Mouse (Mus musculus) myocyte (in vitro differentiated cells): ENCODE results near the gene Ldhd.

Experiments
- CEBPB ChIP-seq: IDR thresholded peaks from 2 replicates; pipeline ENCODE4 v1.6.1; 2011; ENCODE audit warnings: mild to moderate bottlenecking, moderate library complexity; ENCODE audit not compliant: poor library complexity, insufficient read depth, severe bottlenecking
- E2F4 ChIP-seq: IDR thresholded peaks from one replicate; pipeline ENCODE4 v1.6.1; 2011; ENCODE audit warnings: mild to moderate bottlenecking, control low read depth, moderate library complexity; ENCODE audit not compliant: insufficient read depth
- MAX ChIP-seq: IDR thresholded peaks from one replicate; pipeline ENCODE4 v1.6.1; 2011; ENCODE audit warnings: low read depth, mild to moderate bottlenecking, control low read depth
- MYOD1 ChIP-seq, 3 experiments: IDR thresholded peaks; one replicate each; pipeline ENCODE4 v1.6.1; 2011; ENCODE audit warnings: control low read depth in 2 of 3, low read depth in 2 of 3, mild to moderate bottlenecking in 2 of 3, moderate library complexity in 1 of 3; ENCODE audit not compliant: insufficient read length in 2 of 3, control insufficient read depth in 1 of 3
- POLR2A ChIP-seq: IDR thresholded peaks from one replicate; pipeline ENCODE4 v1.6.1; 2011; ENCODE audit warnings: low read depth, mild to moderate bottlenecking, control low read depth, moderate library complexity; ENCODE audit not compliant: insufficient read length
- POLR2AphosphoS2 ChIP-seq: IDR thresholded peaks from one replicate; pipeline ENCODE4 v1.6.1; 2011; ENCODE audit warnings: low read depth, control low read depth; ENCODE audit not compliant: insufficient read length
- REST ChIP-seq: IDR thresholded peaks from one replicate; pipeline ENCODE4 v1.6.1; 2011; ENCODE audit warnings: mild to moderate bottlenecking, control low read depth, moderate library complexity; ENCODE audit not compliant: insufficient read depth, insufficient read length
- TCF12 ChIP-seq: IDR thresholded peaks from one replicate; pipeline ENCODE4 v1.6.1; 2011; ENCODE audit warnings: mild to moderate bottlenecking, control low read depth; ENCODE audit not compliant: poor library complexity, insufficient read depth, severe bottlenecking
- TCF3 ChIP-seq: IDR thresholded peaks from one replicate; pipeline ENCODE4 v1.6.1; 2011; ENCODE audit warnings: low read depth, control low read depth; ENCODE audit not compliant: insufficient read length
- USF1 ChIP-seq: IDR thresholded peaks from one replicate; pipeline ENCODE4 v1.6.1; 2011; ENCODE audit warnings: low read depth, mild to moderate bottlenecking, control low read depth, moderate library complexity

DNA sequence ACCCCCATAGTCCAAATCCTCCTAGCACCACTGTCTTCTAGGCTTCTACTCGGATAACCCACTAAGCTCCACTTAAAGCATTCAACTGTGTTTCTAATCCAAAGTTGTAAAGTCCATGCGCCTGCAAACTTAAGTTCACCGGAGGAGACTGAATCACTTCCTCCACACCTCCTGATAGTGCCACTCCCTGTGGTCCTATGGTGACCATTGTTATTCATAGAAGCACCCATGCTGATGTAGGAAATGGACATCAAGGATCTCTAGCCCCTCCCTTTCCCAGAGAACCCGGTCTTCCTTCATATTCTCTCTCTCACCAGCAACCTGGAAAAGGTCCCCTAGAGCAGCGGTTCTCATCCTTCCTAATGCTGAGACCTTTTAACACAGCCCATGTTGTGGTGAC lies 17.0 kb downstream of the Ldhd start:
- TF ChIP-seq MAX (no peak), POLR2A (no peak), TCF12 (no peak), E2F4 (no peak), USF1 (no peak), MYOD1 (IDR thresholded peaks at IDR 0.05; ENCODE audit: control insufficient read depth in 1 of 3, insufficient read length in 2 of 3, low read depth in 2 of 3) (no peak), TCF3 (no peak), CEBPB (no peak), REST (no peak), POLR2AphosphoS2 (no peak)
